Mouse (Mus musculus) hindbrain, embryonic 15.5 days (tissue): ENCODE results near the gene Vegfa. TPM values are rescaled to one million over a fixed set of nuclear protein-coding genes. Genes with fewer than 3 reads are reported as not detected.
"Not testable (repeated sequence)": the region's sequence is repeated elsewhere in the genome, so short reads cannot be mapped to it uniquely, and the experiment has no call there.

Experiments
- ATAC-seq: fragments of 200-750 bp; cut with Nextera tagmentation; 2 replicates; pipeline ENCODE4 v1.8.0; 2017; ENCODE audit warnings: low read depth, moderate number of reproducible peaks, moderate TSS enrichment; ENCODE audit not compliant: low FRiP score
- H3K27ac ChIP-seq: fragments of 300-500 bp; sonication (generic); replicated peaks from 2 replicates; pipeline ENCODE4 v1.5.1; 2015; ENCODE audit warnings: mild to moderate bottlenecking, inconsistent platforms
- H3K27me3 ChIP-seq: fragments of 300-500 bp; sonication (generic); 2 replicates; pipeline ENCODE4 v1.6.1; 2015; ENCODE audit warnings: control low read depth, inconsistent platforms
- H3K36me3 ChIP-seq: fragments of 300-500 bp; sonication (generic); 2 replicates; pipeline ENCODE4 v1.6.1; 2015; ENCODE audit warnings: control low read depth, inconsistent platforms
- H3K4me1 ChIP-seq: fragments of 300-500 bp; sonication (generic); replicated peaks from 2 replicates; pipeline ENCODE4 v1.6.1; 2015; ENCODE audit warnings: control low read depth, inconsistent platforms
- H3K4me2 ChIP-seq: fragments of 300-500 bp; sonication (generic); 2 replicates; pipeline ENCODE4 v1.6.1; 2015; ENCODE audit warnings: moderate library complexity, mild to moderate bottlenecking, inconsistent platforms
- H3K4me3 ChIP-seq: fragments of 300-500 bp; sonication (generic); 2 replicates; pipeline ENCODE4 v1.5.1; 2015; ENCODE audit warnings: mild to moderate bottlenecking, inconsistent platforms
- H3K9ac ChIP-seq: fragments of 300-500 bp; sonication (generic); 2 replicates; pipeline ENCODE4 v1.6.1; 2015; ENCODE audit warnings: inconsistent platforms
- H3K9me3 ChIP-seq: fragments of 300-500 bp; sonication (generic); 2 replicates; pipeline ENCODE4 v1.6.1; 2016; ENCODE audit warnings: control low read depth, inconsistent platforms
- WGBS: fragments of 180-500 bp; shearing (Covaris S2); methylation state at CpG from one replicate; pipeline ENCODE4 v1.1.7; 2015; 5-methylcytosine and 5-hydroxymethylcytosine counted together
- polyA plus RNA-seq: library from polyadenylated mRNA; unstranded; fragments of >200 nt; fragmentation: Nextera tagmentation; extraction: Ambion mirVana; gene quantifications from 2 replicates; pipeline ENCODE4 v1.2.1, GENCODE M21; 2015

Gene Vegfa
- polyA plus RNA-seq, 1 experiment from 2014 or later = 4.4 TPM

- Histone ChIP-seq H3K36me3 (no peaks in the 10 kb centered on the region), H3K27ac (no peak overlapping the region), H3K27me3 (no peaks in the 10 kb centered on the region), H3K4me1 (no peaks in the 10 kb centered on the region), H3K4me3 (no peak overlapping the region), H3K4me2 (no peak overlapping the region), H3K9me3 (no peaks in the 10 kb centered on the region), H3K9ac (no peak overlapping the region)
- 59% methylated on average over 7 of the region's 7 CpGs for WGBS
- ATAC-seq = no peak
Measured at GRCm38 (mm10) chr17:46009182-46009581, 23.0 kb downstream of the Vegfa start.

- no peaks in the 10 kb centered on the region for H3K36me3 ChIP-seq
- WGBS = 80% methylated on average over 3 of the region's 3 CpGs
- no peak overlapping the region for H3K9ac ChIP-seq
Measured at GRCm38 (mm10) chr17:46005458-46005857, 26.7 kb downstream of the Vegfa start.

GRCm38 (mm10) chr17:46004482-46004881 lies 27.7 kb downstream of the Vegfa start:
- Histone ChIP-seq H3K9me3 (no peaks in the 10 kb centered on the region), H3K4me3 (no peak overlapping the region), H3K36me3 (no peaks in the 10 kb centered on the region), H3K27ac (no peak overlapping the region), H3K27me3 (no peaks in the 10 kb centered on the region), H3K4me1 (no peaks in the 10 kb centered on the region), H3K9ac (no peak overlapping the region), H3K4me2 (no peak overlapping the region)
- WGBS = 91% methylated on average over 5 of the region's 5 CpGs
- ATAC-seq = no peak

More at GRCm38 (mm10) chr17:46005458-46005857, 26.7 kb downstream of the Vegfa start:
- no peak for ATAC-seq
- Histone ChIP-seq H3K27ac (no peak overlapping the region), H3K4me3 (no peak overlapping the region), H3K9me3 (no peaks in the 10 kb centered on the region), H3K27me3 (no peaks in the 10 kb centered on the region), H3K4me1 (no peaks in the 10 kb centered on the region), H3K4me2 (no peak overlapping the region)

- Histone ChIP-seq H3K36me3 (no peaks in the 10 kb centered on the region), H3K4me1 (no peaks in the 10 kb centered on the region), H3K4me3 (no peak overlapping the region), H3K9me3 (no peaks in the 10 kb centered on the region), H3K4me2 (no peak overlapping the region), H3K27ac (no peak overlapping the region), H3K9ac (no peak overlapping the region), H3K27me3 (no peaks in the 10 kb centered on the region)
- ATAC-seq = no peak
- WGBS = 78% methylated on average over 15 of the region's 15 CpGs
Measured at GRCm38 (mm10) chr17:46003717-46004481, 28.3 kb downstream of the Vegfa start.

GRCm38 (mm10) chr17:45999366-45999940 lies 32.7 kb downstream of the Vegfa start:
- Histone ChIP-seq H3K4me3 (no peak overlapping the region), H3K27me3 (no peaks in the 10 kb centered on the region), H3K36me3 (no peaks in the 10 kb centered on the region), H3K9ac (no peak overlapping the region), H3K4me1 (no peaks in the 10 kb centered on the region), H3K4me2 (no peak overlapping the region), H3K9me3 (no peaks in the 10 kb centered on the region), H3K27ac (no peak overlapping the region)
- no peak for ATAC-seq
- 82% methylated on average over 9 of the region's 9 CpGs for WGBS

- no peak for ATAC-seq
Measured at GRCm38 (mm10) chr17:45998363-45998762, 33.8 kb downstream of the Vegfa start.

GRCm38 (mm10) chr17:45996921-45997444 lies 35.2 kb downstream of the Vegfa start:
- H3K4me1 ChIP-seq = no peaks in the 10 kb centered on the region
- no peak overlapping the region for H3K27ac ChIP-seq

More at GRCm38 (mm10) chr17:45998363-45998762, 33.8 kb downstream of the Vegfa start:
- WGBS = 27% methylated on average over 6 of the region's 6 CpGs
- no peak overlapping the region for H3K9ac ChIP-seq
- H3K4me1 ChIP-seq = no peaks in the 10 kb centered on the region
- no peaks in the 10 kb centered on the region for H3K27me3 ChIP-seq
- H3K4me3 ChIP-seq = no peak overlapping the region
- H3K27ac ChIP-seq = no peak overlapping the region
- no peaks in the 10 kb centered on the region for H3K36me3 ChIP-seq
- no peak overlapping the region for H3K4me2 ChIP-seq
- H3K9me3 ChIP-seq = no peaks in the 10 kb centered on the region

GRCm38 (mm10) chr17:45994281-45994817 lies 37.8 kb downstream of the Vegfa start:
- Histone ChIP-seq H3K9ac (no peak overlapping the region), H3K27ac (no peak overlapping the region), H3K27me3 (no peaks in the 10 kb centered on the region), H3K4me3 (no peak overlapping the region), H3K9me3 (no peaks in the 10 kb centered on the region), H3K36me3 (no peaks in the 10 kb centered on the region), H3K4me2 (no peak overlapping the region), H3K4me1 (no peaks in the 10 kb centered on the region)
- ATAC-seq = peak; percentile 34; the same call in 1 of the 2 replicates
- WGBS = 61% methylated on average over 11 of the region's 11 CpGs

More at GRCm38 (mm10) chr17:45996921-45997444, 35.2 kb downstream of the Vegfa start:
- H3K4me3 ChIP-seq = no peak overlapping the region
- no peak overlapping the region for H3K4me2 ChIP-seq
- no peak for ATAC-seq
- H3K9ac ChIP-seq = no peak overlapping the region
- no peaks in the 10 kb centered on the region for H3K9me3 ChIP-seq
- WGBS = 92% methylated on average over 9 of the region's 9 CpGs
- H3K36me3 ChIP-seq = no peaks in the 10 kb centered on the region
- H3K27me3 ChIP-seq = no peaks in the 10 kb centered on the region

- no peak overlapping the region for H3K4me2 ChIP-seq
- no peaks in the 10 kb centered on the region for H3K9me3 ChIP-seq
- no peak overlapping the region for H3K27ac ChIP-seq
- no peaks in the 10 kb centered on the region for H3K4me1 ChIP-seq
- no peaks in the 10 kb centered on the region for H3K27me3 ChIP-seq
- H3K4me3 ChIP-seq = no peak overlapping the region
- no peak overlapping the region for H3K9ac ChIP-seq
- no peak for ATAC-seq
- WGBS = 94% methylated on average over 3 of the region's 3 CpGs
- H3K36me3 ChIP-seq = no peaks in the 10 kb centered on the region
Measured at GRCm38 (mm10) chr17:45986915-45987314, 45.3 kb downstream of the Vegfa start.

GRCm38 (mm10) chr17:45986374-45986773 lies 45.8 kb downstream of the Vegfa start:
- Histone ChIP-seq H3K9me3 (no peaks in the 10 kb centered on the region), H3K4me3 (no peak overlapping the region), H3K27me3 (no peaks in the 10 kb centered on the region), H3K36me3 (no peaks in the 10 kb centered on the region), H3K9ac (no peak overlapping the region), H3K4me2 (no peak overlapping the region), H3K4me1 (no peaks in the 10 kb centered on the region), H3K27ac (no peak overlapping the region)
- ATAC-seq = no peak
- 82% methylated on average over 6 of the region's 6 CpGs for WGBS

GRCm38 (mm10) chr17:45983185-45983584 lies 49.0 kb downstream of the Vegfa start:
- WGBS = 97% methylated on average over 1 of the region's 1 CpGs
- not testable (repeated sequence) for H3K27me3 ChIP-seq, H3K36me3 ChIP-seq, H3K9me3 ChIP-seq, H3K9ac ChIP-seq, H3K4me1 ChIP-seq, H3K27ac ChIP-seq, H3K4me3 ChIP-seq, H3K4me2 ChIP-seq, ATAC-seq

- no peaks in the 10 kb centered on the region for H3K9me3 ChIP-seq
- no peak for ATAC-seq
- H3K4me2 ChIP-seq = no peak overlapping the region
- H3K4me1 ChIP-seq = no peaks in the 10 kb centered on the region
- H3K4me3 ChIP-seq = no peak overlapping the region
- no peak overlapping the region for H3K9ac ChIP-seq
- no peaks in the 10 kb centered on the region for H3K27me3 ChIP-seq
- 63% methylated on average over 1 of the region's 1 CpGs for WGBS
- no peak overlapping the region for H3K27ac ChIP-seq
- H3K36me3 ChIP-seq = no peaks in the 10 kb centered on the region
Measured at GRCm38 (mm10) chr17:45981841-45982240, 50.3 kb downstream of the Vegfa start.
